Mouse (Mus musculus): ENCODE measurements around the gene Golm1. TPM values are rescaled to one million over a fixed set of nuclear protein-coding genes. Genes with fewer than 3 reads are reported as not detected.
"Not testable (repeated sequence)": the region's sequence is repeated elsewhere in the genome, so short reads cannot be mapped to it uniquely, and the experiment has no call there.

The Golm1 gene
- polyA plus RNA-seq (2015; fragmentation: Nextera tagmentation; extraction: Ambion mirVana) = 40.4 and 41.1 TPM in 2 replicates

DNA sequence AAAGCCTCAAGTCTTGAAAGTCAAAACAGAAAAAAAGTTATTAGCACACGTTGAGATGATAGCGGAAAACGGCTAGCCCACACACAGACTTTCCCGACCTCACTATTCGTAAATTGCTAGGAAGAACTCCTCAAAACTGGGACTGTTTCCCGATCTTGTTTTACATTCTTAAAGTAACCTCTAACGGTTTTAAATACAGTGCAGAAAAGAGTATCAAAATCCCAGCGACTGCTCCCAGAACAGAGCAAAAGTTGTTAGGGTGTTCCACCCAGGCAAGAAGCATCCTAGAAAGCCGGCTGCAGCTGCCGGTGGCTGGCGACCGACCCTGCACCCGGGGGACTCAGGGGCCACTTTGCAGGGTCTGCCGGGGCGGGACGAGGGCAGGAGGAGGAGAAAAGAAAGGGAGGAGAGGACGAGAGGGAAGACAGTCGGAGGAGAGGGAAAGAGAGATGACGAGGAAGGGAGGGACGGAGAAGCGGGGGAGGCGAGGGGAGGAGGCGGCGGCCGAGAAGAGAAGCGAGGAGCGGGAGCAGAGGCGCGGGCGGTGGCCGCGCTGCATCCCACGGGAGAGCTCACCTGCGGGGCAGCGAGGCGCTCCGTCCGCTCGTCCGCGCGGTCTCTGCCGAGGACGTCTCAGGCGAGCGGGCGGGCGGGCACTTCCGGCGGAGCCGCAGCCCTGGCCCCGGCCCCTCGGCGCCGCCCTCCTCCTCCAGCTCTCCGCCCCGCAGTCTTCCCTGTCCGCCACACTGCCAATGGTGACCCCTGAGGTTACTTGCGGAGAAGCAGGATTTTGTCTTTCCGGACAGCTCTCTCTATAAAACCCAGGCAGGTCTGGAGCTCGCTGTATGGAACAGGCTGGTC is at the start of gene Golm1:
Golm1 (minus strand) TSS at position 661 of the 861 bp plus-strand sequence.
- Histone ChIP-seq H3K4me3 (peak within 1 kb of the TSS; percentile 71), H3K4me1 (replicated peaks) (peaks cover 4% of the 10 kb centered on the region; the same call in 1 of the 2 replicates), H3K4me2 (peak within 1 kb of the TSS; percentile 72), H3K9me3 (replicated peaks) (no peaks in the 10 kb centered on the region), H3K36me3 (no peaks in the 10 kb centered on the region), H3K27ac (peak within 1 kb of the TSS; percentile 61), H3K27me3 (no peaks in the 10 kb centered on the region), H3K9ac (peak within 1 kb of the TSS; percentile 67)
- peak; percentile 88 for ATAC-seq (replicated peaks; ENCODE audit: insufficient number of reproducible peaks, insufficient read depth, low FRiP score, low read depth)
- under 1% methylated on average over 50 of the region's 61 CpGs for WGBS

DNA sequence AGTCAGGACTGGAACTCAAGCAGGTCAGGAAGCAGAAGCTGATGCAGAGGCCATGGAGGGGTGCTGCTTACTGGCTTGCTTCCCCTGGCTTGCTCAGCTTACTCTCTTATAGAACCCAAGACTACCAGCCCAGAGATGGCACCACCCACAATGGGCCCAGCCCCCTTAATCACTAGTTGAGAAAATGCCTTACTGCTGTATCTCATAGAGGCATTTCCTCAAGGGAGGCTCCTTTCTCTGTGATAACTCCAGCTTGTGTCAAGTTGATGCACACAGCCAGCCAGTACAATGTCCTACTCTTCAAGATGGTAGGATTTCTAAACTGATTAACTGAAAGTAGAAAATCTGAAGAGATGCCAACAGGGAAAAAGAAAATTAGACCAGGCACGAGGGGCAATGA is 46.5 kb upstream of the Golm1 start:
- not testable (repeated sequence) for H3K27ac ChIP-seq; H3K36me3 ChIP-seq; H3K9ac ChIP-seq; ATAC-seq (replicated peaks; ENCODE audit: insufficient number of reproducible peaks, insufficient read depth, low FRiP score, low read depth); H3K9me3 ChIP-seq (replicated peaks); H3K27me3 ChIP-seq; H3K4me2 ChIP-seq; H3K4me3 ChIP-seq
- peaks cover 11% of the 10 kb centered on the region; the same call in 1 of the 2 replicates for H3K4me1 ChIP-seq (replicated peaks)
- WGBS = 78% methylated on average over 1 of the region's 1 CpGs

DNA sequence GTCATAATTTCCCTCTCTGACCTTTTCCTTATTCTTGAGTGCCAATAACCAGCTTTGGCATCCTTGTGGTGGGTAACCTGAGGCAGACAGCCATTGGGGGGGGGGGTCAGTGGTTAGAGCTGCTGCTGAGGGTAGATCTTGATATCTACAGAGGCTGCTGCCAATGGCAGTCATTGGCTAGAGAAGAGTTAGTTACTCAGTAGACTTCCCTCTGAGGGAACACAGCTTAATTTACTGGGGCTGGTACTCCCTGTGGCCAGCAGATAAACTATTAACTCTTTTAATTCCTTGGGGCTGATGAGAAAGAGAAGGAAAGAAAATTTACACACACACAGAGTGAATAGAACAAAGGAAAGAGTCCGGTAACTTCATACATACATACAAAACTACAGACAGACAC is 43.9 kb upstream of the Golm1 start:
- ATAC-seq (replicated peaks; ENCODE audit: insufficient number of reproducible peaks, insufficient read depth, low FRiP score, low read depth) = no peak
- Histone ChIP-seq H3K4me2 (no peak overlapping the region), H3K27me3 (no peaks in the 10 kb centered on the region), H3K4me3 (no peak overlapping the region), H3K27ac (no peak overlapping the region), H3K9ac (no peak overlapping the region), H3K4me1 (replicated peaks) (0 out of 2 replicates have a peak, but pooled peaks cover 6% of the 10 kb centered on the region), H3K36me3 (no peaks in the 10 kb centered on the region), H3K9me3 (replicated peaks) (no peaks in the 10 kb centered on the region)
- 89% methylated on average over 1 of the region's 1 CpGs for WGBS

DNA sequence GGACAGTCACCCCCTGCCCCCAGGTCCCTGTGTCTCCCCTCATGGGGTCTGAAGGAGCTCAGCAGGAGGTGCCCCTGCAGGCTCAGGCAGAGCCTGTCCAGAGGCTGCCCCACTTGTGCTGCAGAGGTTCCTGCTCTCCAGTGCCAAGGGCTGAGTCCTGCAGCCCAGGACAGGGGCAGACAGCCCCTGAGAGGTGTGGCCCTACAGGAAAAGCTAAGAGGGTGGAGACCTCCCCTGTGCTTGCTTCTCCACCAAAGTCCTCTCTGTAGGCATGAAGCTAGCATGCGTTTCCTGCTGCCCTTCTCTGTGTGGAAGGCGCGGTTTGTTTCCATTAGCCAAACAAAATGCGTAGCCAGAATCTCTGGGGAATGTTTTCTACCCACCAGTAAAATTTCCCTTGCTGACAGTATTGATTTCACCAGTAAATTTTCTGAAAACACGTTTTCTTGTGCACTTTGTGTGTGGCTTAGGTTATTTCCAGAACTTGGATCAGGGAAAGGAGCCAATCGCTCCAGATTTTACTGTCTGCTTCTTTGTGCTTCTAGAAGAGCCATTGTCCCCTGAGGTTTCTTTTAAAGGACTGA is 43.3 kb upstream of the Golm1 start:
- not testable (repeated sequence) for H3K27me3 ChIP-seq; H3K4me3 ChIP-seq; H3K27ac ChIP-seq; H3K9me3 ChIP-seq (replicated peaks); H3K4me1 ChIP-seq (replicated peaks); H3K36me3 ChIP-seq; H3K4me2 ChIP-seq; H3K9ac ChIP-seq
- peak; percentile 76 for ATAC-seq (replicated peaks; ENCODE audit: insufficient number of reproducible peaks, insufficient read depth, low FRiP score, low read depth)
- WGBS = 27% methylated on average over 6 of the region's 6 CpGs

DNA sequence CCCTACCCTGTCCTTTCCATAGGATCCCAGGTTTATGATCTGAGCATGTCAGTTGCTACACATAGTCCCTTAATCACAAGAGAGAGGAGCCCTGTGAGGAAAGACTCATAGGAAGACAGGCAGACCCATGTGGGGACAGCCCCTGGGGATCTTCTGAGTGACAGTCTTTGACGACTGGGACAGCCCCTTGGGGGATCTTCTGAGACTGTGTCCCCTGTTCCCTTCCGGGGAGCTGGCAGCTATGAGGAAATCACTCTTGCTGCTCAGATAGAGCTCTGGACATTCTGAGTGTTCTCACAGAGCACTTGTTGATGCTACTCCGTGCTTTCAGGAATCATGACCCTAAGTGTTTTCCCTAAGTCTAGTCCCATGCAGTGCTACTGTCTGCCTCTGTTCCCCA is 38.1 kb upstream of the Golm1 start:
- H3K36me3 ChIP-seq = no peaks in the 10 kb centered on the region
- no peaks in the 10 kb centered on the region for H3K9me3 ChIP-seq (replicated peaks)
- no peak overlapping the region for H3K4me2 ChIP-seq
- H3K27me3 ChIP-seq = 0 out of 2 replicates have a peak, but pooled peaks cover 3% of the 10 kb centered on the region
- no peaks in the 10 kb centered on the region for H3K4me1 ChIP-seq (replicated peaks)
- no peak for ATAC-seq (replicated peaks; ENCODE audit: insufficient number of reproducible peaks, insufficient read depth, low FRiP score, low read depth)
- no peak overlapping the region for H3K4me3 ChIP-seq
- no peak overlapping the region for H3K27ac ChIP-seq
- H3K9ac ChIP-seq = no peak overlapping the region
- WGBS = 41% methylated on average over 3 of the region's 3 CpGs

DNA sequence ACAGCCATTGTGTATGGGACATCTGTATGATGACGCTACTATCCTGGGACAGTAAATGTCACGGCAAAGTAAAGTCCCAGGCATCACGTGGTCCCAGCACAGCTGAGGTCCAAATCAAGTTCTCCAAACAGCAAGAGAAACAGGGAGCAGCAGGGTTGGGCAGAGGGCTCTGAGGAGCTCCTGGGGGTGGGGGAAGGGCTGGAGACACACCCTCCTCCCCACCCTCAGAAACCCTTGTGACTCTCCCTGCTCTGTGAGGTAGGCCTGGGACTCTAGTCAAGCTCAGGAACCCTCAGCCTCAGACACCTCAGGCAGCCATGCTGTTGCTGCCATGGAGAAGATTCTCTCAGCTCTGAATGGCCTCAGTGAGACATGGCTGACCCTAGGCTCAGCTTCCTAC is 36.4 kb upstream of the Golm1 start, which contains the start of gene Spata31d1b:
Spata31d1b (plus strand) TSS at position 301 of the 400 bp plus-strand sequence.
- ATAC-seq (replicated peaks; ENCODE audit: insufficient number of reproducible peaks, insufficient read depth, low FRiP score, low read depth); H3K4me1 ChIP-seq (replicated peaks); H3K36me3 ChIP-seq; H3K4me3 ChIP-seq; H3K27ac ChIP-seq; H3K27me3 ChIP-seq; H3K9ac ChIP-seq; H3K4me2 ChIP-seq; H3K9me3 ChIP-seq (replicated peaks): not testable (repeated sequence)
- WGBS = 67% methylated on average over 3 of the region's 3 CpGs

DNA sequence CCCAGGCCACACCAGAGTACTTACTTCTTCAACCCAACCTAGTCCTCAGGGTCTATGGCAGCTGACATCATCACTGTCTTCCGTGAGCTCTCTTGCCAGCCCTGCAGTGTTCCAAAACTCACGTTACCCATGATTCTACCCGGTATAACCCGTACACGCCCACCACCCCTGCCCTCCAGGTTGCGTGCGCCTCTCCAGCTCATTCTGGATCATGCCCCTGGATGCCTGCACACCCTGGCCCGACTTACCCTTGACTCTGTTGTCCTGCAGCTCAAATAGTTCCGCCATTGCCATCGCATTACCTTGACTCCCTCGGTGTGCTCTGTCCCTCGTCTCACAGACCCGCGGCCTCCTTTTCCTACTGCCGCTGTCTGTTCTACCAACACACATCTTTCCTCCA is 34.6 kb upstream of the Golm1 start, which contains the start of gene Spata31d1a:
Spata31d1a (minus strand) TSS at position 101 of the 400 bp plus-strand sequence.
- no peak; the same call in 1 of the 2 replicates for ATAC-seq (replicated peaks; ENCODE audit: insufficient number of reproducible peaks, insufficient read depth, low FRiP score, low read depth)
- no peak within 1 kb of the TSS for H3K4me2 ChIP-seq
- H3K27me3 ChIP-seq = 0 out of 2 replicates have a peak, but pooled peaks cover 3% of the 10 kb centered on the region
- H3K4me1 ChIP-seq (replicated peaks) = no peaks in the 10 kb centered on the region
- H3K9me3 ChIP-seq (replicated peaks) = no peaks in the 10 kb centered on the region
- no peaks in the 10 kb centered on the region for H3K36me3 ChIP-seq
- WGBS = 84% methylated on average over 15 of the region's 15 CpGs
- H3K4me3 ChIP-seq = no peak within 1 kb of the TSS
- no peak within 1 kb of the TSS for H3K27ac ChIP-seq
- no peak within 1 kb of the TSS for H3K9ac ChIP-seq

DNA sequence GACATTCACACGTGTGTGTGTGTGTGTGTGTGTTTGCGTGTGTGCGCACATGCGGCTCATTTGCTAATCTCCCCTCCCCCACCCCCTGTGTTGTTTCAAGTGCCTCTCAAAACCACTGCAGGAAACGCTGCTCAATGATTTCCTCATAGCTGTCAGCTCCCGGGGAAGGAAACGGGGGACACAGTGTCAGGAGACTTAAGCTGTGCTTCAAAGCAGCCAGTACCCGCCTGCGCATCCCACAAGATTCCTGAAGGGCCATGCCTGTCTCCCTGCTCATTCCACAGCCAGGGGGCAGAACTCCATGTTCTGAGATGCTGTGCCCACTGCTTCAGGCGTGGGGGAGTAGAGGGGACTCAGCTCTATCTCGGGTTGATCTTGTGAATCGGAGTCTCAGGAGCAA is 29.0 kb upstream of the Golm1 start:
- H3K27ac ChIP-seq = no peak overlapping the region
- ATAC-seq (replicated peaks; ENCODE audit: insufficient number of reproducible peaks, insufficient read depth, low FRiP score, low read depth) = no peak
- H3K4me2 ChIP-seq = no peak overlapping the region; the same call in 1 of the 2 replicates
- H3K27me3 ChIP-seq = no peaks in the 10 kb centered on the region
- H3K9me3 ChIP-seq (replicated peaks) = no peaks in the 10 kb centered on the region
- H3K36me3 ChIP-seq = no peaks in the 10 kb centered on the region
- H3K9ac ChIP-seq = no peak overlapping the region
- no peak overlapping the region for H3K4me3 ChIP-seq
- peaks cover 8% of the 10 kb centered on the region; the same call in 1 of the 2 replicates for H3K4me1 ChIP-seq (replicated peaks)
- WGBS = 30% methylated on average over 12 of the region's 12 CpGs

DNA sequence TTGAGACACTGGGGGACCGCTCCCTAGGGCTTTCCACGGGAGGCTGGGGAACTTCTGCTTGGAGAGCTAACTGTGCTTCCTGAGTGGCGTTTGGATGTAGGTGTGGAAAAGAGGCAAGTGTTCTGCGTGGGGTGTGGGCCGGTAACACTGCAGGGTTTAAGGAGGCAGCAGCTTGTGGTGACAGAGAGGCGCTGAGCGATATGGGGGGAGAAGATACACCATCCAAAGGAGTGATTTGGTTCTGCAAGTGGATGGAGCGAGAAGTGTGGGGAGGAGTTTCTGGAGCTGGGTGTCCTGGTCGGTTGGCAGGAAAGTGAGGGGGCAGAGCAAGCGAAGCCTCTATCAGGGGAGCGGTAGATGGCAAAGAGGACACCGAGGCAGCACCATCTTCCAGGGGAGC is 27.9 kb upstream of the Golm1 start:
- H3K4me2 ChIP-seq = no peak overlapping the region
- H3K36me3 ChIP-seq = no peaks in the 10 kb centered on the region
- 72% methylated on average over 12 of the region's 12 CpGs for WGBS
- H3K4me3 ChIP-seq = no peak overlapping the region
- no peaks in the 10 kb centered on the region for H3K27me3 ChIP-seq
- H3K27ac ChIP-seq = no peak overlapping the region
- no peak overlapping the region for H3K9ac ChIP-seq
- ATAC-seq (replicated peaks; ENCODE audit: insufficient number of reproducible peaks, insufficient read depth, low FRiP score, low read depth) = no peak
- H3K9me3 ChIP-seq (replicated peaks) = no peaks in the 10 kb centered on the region
- H3K4me1 ChIP-seq (replicated peaks) = peaks cover 8% of the 10 kb centered on the region; the same call in 1 of the 2 replicates

DNA sequence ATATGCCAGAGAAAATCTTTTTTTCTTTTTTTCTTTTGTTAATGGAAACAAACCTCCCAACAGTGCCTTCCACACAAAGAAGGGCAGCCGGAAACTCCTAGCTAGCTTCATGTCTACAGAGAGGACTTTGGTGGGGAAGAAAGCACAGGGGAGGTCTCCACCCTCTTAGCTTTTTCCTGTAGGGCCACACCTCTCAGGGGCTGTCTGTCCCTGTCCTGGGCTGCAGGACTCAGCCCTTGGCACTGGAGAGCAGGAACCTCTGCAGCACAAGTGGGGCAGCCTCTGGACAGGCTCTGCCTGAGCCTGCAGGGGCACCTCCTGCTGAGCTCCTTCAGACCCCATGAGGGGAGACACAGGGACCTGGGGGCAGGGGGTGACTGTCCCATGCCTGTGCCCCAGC is 24.5 kb upstream of the Golm1 start:
- H3K36me3 ChIP-seq; H3K4me2 ChIP-seq; H3K27me3 ChIP-seq; ATAC-seq (replicated peaks; ENCODE audit: insufficient number of reproducible peaks, insufficient read depth, low FRiP score, low read depth); H3K9ac ChIP-seq; H3K9me3 ChIP-seq (replicated peaks); H3K4me1 ChIP-seq (replicated peaks); H3K27ac ChIP-seq; H3K4me3 ChIP-seq: not testable (repeated sequence)
- WGBS = 45% methylated on average over 1 of the region's 1 CpGs

DNA sequence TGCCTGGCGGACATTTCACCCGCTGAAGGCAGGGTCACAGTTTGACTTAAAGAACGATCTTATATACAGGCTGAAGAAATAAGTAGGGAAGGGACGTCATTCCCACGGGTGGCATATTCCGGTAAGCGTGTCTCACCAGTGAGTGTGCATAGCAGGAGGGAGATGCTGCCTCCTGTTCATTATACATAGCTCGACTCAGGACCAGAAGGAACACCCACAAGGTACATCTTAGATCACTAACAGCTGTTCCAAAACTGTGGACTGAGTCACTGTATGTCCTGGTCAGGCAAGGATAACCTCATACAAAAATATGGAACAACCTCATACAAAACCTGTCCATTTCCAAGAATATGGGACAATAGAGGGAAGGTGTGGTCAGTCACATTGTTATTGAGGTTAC is 23.5 kb upstream of the Golm1 start:
- H3K4me2 ChIP-seq = no peak overlapping the region
- no peaks in the 10 kb centered on the region for H3K27me3 ChIP-seq
- H3K4me3 ChIP-seq = no peak overlapping the region
- no peak for ATAC-seq (replicated peaks; ENCODE audit: insufficient number of reproducible peaks, insufficient read depth, low FRiP score, low read depth)
- no peaks in the 10 kb centered on the region for H3K9me3 ChIP-seq (replicated peaks)
- no peak overlapping the region for H3K27ac ChIP-seq
- H3K4me1 ChIP-seq (replicated peaks) = peaks cover 2% of the 10 kb centered on the region; the same call in 1 of the 2 replicates
- H3K36me3 ChIP-seq = no peaks in the 10 kb centered on the region
- WGBS = 89% methylated on average over 8 of the region's 8 CpGs
- no peak overlapping the region for H3K9ac ChIP-seq
